Mouse (Mus musculus) c-Kit-positive CD71-positive TER-119-positive erythroid progenitor cells, embryonic 14.5 days (primary cell): ENCODE data around the gene Slc2a13.
A peak's percentile ranks its signal among the peaks of the same experiment; 100 is the strongest.

ENCODE experiments used
- DNase-seq: peaks from one replicate; pipeline ENCODE4 v3.0.0-alpha.2; 2013; ENCODE audit warnings: low spot score

Gene Slc2a13

DNA sequence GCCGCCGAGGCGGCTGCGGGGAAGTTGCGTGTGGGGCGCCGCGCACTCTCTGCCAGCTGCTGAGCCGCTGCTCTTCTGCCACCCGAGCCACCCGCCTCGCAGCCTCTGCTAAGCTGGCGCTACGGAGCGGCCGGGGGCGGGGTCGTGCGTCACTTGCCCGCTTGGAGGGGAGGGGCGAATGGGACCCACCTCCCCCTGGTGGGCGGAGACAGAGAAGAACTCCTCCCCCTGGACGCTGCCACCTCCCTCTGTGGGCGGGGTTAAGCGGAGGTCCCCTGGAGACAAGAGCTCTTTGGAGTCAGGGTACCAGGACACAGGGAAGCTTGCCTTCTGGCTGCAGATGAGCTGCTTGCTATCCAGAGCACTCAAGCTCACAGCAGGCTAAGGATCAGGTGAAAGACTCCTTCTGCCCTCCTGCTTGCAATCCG, at the start of gene Slc2a13:
Gene Slc2a13 (minus strand): TSS at position 151 of the 428 bp plus-strand sequence.
- peak; percentile 24 for DNase-seq

GRCm38 (mm10) chr15:91616016-91616415, 43.0 kb upstream of the Slc2a13 start:
- no peak for DNase-seq

DNA sequence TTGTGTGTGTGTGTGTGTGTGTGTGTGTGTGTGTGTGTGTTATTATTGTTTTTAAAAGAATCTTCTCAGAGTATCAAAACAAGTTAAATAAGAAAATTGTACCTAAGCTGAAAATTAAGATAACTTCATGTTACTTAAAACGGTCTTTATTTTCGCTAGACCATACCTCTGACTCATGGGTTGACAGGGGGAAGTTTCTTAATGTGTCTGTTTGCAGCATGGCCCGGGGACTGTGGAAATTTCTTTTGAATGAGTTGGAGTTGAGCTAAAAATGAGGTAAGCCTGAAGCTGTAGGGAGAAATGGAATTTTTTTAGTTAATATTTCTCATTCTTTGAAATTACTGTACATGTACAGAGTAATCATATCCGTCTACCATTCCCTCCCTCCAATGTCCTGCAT, 42.5 kb upstream of the Slc2a13 start:
- DNase-seq: no peak

- DNase-seq: no peak
Observed at GRCm38 (mm10) chr15:91613981-91614665, 41.1 kb upstream of the Slc2a13 start.

GRCm38 (mm10) chr15:91609713-91610112, 36.7 kb upstream of the Slc2a13 start:
- peak; percentile 21 for DNase-seq

DNA sequence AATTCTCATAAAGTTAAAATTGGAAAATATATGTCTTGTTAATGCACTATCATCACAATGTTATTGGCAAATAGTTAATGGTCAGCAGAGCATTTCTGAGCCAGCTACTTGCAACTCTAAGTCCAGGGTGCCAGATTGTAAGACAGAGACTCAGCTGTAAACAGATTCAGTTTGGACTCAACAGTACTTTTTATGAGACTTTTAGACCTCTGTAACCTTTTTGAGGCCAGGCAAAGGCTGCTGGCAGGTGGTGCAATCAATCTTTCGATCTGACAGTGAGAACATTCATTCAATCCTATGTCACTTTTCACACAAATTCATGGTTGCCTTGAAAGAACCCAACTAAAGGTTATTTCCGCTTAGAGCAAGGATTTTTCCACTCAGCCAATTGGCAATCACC, 35.8 kb upstream of the Slc2a13 start:
- DNase-seq: no peak

DNA sequence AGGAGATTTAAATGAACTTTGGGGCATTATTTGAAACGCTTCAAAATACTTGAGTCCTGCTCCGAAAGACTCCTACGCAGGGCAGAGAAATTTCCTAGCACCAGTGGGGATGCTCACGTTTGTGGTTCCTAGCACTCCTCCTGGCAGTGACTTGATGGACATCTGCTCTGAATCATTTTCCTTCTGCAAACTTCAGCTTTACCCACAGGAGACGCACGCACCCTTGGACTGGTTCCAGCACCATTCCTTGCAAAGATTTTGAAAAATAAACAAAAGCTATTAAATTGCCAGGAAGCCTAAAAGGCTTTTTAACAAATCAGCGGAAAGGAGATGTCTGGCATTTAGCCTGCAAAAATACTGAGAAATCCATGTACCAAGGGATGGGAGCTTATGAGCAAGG, 28.1 kb upstream of the Slc2a13 start:
- DNase-seq: no peak

DNA sequence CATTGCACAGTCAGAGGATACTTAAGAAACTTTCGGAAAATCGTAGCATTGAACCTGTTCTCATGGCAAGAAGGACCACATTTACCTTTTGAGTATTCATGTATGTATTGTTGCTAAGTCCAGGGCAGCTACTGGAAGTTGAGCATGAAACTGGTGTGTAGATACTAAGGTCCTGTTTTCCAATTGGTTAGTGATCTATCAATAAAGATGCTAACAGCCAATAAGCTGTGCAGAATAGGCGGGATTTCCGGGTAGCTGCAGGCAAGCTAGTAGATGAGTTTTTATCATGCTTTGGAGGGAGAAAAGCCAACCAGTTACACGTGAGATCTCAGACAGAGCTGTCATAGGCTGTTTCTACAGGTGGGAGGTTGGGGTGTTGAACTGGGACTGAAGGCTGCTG, 24.2 kb upstream of the Slc2a13 start:
- no peak for DNase-seq

DNA sequence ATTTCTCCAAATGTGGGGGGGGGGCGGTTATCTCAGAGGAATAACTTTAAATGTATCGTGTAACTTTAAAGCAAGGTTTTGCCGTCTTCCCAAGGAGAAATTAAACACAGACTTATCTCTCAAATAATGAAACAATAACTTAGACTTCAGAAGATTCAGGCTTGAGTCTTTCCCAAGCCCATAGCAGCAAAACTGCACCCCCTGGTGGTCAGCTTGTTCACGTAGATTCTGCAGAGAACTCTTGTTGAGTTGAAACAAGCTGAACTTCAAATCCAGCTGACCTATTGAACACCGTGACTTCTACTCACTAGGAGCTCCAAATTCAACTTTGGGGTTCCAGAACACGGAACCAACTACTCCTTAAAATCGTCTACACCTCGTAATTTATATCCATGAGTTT, 1.4 kb upstream of the Slc2a13 start:
- DNase-seq: peak; percentile 25

DNA sequence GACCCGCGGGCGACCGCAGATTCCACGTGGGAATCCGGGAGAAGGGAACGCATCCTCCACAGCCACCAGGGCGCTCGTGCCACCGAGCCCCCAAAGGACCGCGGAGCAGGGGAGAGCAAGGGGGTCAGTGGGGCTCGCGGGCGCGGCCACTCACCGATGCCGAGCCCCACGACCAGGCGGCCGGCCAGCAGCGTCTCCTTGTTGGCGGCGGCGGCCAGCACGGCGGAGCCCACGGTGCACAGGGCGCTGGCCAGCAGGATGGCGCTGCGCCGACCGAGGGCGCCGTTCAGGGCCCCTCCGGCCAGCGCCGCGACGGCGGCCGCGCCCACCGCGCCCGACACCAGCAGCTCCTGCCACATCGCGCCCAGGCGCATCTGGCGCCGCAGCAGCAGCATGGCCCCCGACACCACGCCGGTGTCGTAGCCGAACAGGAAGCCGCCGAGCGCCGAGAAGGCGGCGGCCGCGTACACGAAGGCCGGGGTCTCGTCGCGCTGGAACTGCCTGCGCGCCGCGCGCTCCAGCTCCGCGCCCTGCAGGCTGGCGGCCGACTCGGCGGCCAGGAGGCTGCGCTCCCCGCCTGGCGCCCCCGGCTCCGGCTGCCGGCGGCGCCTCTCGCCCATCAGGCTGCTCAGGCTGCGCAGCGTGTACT, 516 bp downstream of the Slc2a13 start:
- DNase-seq: no peak

DNA sequence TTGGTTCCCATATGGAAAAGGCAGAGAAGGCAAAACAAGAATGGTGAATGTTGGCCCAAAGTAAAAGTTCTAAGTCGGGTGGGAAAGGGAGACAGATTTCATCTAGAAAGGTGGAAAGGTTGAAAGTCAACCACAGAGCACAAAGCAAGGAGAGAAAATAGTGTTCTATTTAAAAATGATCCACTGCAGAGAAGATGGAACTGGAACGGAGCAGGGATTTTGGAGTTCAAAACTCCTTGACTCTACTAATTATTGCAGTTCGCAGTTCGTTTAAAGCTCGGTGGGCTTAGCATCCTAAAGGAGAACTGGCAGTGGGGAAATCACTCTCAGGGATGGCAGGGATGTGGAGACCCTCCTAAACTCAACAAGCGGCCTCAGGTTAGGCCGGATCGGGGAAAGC, 1.1 kb downstream of the Slc2a13 start:
- no peak for DNase-seq

DNA sequence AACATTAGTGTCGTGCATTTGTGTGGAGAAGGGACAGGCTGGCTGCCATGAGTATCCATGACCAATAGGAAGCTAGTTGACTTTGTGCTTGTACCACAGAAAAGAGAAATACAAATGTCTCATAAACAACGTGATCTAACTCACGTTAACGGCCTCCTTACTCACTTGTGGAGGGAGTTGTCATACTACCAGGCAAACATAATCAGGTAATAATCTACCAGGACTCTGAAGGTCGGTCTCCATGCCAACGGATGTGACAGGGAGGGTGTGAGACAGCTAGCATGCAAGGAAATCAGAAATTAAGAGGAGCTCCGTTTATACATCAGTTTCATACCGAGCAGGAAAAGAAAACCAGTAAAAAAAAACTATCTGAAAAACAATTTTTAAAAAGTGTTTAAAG, 6.3 kb downstream of the Slc2a13 start:
- no peak for DNase-seq

DNA sequence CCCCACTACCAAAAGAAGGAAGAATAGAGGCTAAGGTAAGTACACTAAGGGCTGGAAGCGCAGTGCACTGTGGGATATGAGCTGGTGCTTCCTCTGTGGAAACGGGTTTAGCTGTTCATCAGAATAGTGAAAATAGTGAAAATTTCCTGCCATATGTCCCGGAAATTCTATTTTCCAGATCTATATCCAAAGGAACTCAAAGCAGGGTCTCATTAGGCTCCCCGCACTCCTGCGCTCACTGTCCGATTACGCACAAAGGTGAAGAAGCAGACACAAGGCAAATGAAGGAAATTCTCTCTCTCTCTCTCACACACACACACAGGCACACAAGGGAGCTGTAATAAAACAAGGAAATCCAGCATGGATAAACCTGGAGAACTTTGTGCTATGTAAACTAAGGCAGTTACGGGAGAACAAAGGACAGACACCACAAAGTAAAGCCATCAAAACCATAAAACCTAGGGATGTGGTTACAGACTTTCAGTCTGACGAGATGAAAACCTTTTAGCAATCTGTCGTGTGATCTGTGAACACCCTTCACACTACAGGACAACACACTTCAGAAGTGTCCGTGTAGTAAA, 7.9 kb downstream of the Slc2a13 start:
- no peak for DNase-seq

DNA sequence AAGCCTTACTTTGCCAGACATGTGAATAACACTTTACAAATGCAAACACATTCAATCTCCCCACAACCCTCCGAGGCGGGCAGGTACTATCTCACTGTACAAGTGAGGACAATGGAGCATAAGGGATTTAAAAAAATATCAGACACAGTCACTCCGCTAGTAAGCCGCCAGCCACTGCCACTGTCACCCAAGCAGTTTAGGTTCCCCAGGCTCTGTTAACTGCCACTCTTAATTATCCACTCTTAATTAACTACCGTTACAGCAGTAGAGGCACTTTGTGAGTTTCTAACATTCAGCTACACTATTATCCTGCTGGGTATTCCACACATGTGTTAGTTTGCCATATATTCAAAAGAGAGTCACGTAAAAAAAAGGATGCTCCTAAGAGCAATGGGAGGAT, 11.3 kb downstream of the Slc2a13 start:
- DNase-seq: no peak

DNA sequence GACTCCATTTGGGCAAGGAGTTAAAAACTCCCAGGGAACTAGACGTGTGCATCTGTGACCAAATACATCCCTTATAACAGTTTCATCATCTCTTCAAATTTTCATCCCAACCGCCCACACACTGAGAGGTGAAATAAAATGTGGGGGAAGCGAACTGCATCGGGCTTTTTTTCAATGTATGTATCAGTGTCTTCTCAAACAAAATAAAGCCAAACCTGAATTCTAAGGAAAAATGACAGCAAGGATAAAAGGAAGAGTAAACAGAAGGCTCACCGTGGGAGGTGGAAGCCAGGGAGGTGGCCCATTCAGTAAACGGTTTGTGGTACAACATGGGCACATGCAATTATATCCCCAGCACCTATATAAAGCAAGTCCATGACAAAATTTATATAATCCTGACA, 17.7 kb downstream of the Slc2a13 start:
- no peak for DNase-seq

- no peak for DNase-seq
Observed at GRCm38 (mm10) chr15:91548586-91549268, 24.3 kb downstream of the Slc2a13 start.

GRCm38 (mm10) chr15:91544586-91544985, 28.5 kb downstream of the Slc2a13 start:
- DNase-seq: no peak

DNA sequence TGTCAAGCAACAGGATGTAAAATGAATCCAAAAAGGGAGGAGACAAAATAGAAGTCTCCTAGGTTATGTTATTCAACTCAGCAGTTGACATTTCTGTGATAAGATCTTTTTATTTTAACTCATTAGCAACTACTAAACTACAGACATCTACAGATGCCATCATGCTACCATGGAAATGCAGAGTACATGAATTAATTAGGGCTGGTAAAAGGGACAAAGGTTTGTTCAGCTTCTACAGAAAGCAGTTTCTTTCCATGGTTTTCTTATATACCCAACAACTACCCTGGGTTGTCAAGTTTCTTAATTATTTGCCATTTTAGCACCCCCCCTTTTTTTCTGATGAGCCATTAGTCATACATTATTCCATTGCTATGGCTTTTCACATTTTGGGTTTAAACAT, 34.6 kb downstream of the Slc2a13 start:
- no peak for DNase-seq

- DNase-seq: no peak
Observed at GRCm38 (mm10) chr15:91526876-91527275, 46.2 kb downstream of the Slc2a13 start.

- DNase-seq: no peak
Observed at GRCm38 (mm10) chr15:91526166-91526565, 46.9 kb downstream of the Slc2a13 start.

DNA sequence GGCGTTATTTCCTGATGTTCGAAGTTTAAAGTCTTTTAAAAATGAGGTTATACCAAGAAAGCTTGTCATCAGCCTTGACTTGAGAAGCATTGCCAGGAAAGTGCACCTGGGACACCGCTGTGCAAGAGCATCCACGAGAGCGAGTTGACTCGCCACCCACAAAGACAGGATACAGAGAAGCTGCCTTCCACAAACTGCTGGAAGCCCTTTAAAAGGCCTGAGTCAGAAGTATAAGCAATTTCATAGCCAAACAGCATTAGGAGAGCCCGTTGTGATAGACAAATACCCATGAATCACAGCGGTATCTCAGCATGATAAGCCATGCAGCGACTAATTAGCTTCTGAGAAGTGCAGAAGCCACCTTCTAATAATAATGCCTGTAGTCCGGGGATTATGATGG, 48.6 kb downstream of the Slc2a13 start:
- no peak for DNase-seq

GRCm38 (mm10) chr15:91503291-91503690, 69.8 kb downstream of the Slc2a13 start:
- no peak for DNase-seq

DNA sequence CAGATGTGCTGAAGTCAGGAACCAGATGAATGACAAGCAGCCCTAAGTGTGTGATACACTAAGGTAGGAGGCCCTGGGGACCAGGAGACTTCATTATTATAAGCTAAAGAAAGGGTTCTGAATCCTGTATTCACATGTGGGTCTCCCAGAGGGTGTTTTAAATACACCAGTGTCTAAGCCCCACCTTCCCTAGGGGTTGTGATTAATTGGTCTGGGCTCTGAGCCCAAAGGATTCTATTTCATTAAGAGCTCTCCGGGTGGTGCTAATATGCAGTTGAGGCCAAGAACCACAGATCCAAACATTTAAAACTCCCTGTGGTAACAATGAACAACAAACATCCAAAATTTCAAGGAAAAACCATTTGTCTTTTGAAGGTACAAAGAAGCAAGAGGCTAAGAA, 70.4 kb downstream of the Slc2a13 start:
- no peak for DNase-seq
